Mouse (Mus musculus) right cerebral cortex, adult 18-20 months (tissue): ENCODE data around the gene Parp16.
A peak's percentile ranks its signal among the peaks of the same experiment; 100 is the strongest.
"Not testable (repeated sequence)": the region's sequence is repeated elsewhere in the genome, so short reads cannot be mapped to it uniquely, and the experiment has no call there.

Experiments used
- DNase-seq: peaks from one replicate; pipeline ENCODE4 v3.0.0; 2022; ENCODE audit warnings: mixed read lengths

The Parp16 gene

GRCm38 (mm10) chr9:65179817-65180624 is 15.1 kb upstream of the Parp16 start:
- no peak for DNase-seq

DNA sequence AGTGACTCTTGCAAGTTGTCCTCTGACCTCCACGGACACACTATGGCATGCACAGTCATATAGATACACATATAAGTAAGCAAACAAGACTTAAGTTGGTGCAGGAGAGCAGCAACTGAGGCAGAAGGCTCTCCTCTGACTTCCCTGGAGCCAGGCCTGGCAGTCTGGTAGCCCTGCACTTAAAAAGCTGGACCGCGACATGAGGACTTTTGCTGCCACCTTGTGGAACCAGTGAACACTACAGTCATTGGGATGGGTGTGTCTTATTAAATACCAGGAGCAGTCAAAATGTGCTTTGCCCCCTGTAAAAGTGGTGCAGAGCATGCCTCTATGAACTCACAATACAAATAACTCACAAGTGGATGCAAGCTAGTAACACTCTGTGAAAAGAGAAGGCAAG is 6.6 kb upstream of the Parp16 start:
- DNase-seq: peak; percentile 73

GRCm38 (mm10) chr9:65190306-65190705 is 4.8 kb upstream of the Parp16 start:
- DNase-seq: no peak

DNA sequence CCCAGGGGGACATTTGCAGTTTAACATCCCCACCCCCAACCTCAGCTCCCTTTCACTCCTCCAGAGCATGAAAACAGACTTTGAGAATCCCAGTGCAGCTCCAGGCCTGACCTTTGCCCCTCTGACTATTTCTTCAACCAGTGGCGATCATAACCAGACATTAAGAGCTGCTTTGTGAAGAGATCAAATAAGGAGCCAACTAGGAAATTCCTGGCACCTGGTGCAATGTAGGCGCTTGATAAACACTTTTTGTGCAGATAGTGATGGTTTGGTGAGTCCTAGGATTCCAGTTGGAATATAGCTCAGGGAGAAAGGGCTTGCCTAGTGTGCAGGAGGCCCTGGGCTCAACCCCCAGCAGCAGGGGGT is 3.8 kb upstream of the Parp16 start:
- no peak for DNase-seq

DNA sequence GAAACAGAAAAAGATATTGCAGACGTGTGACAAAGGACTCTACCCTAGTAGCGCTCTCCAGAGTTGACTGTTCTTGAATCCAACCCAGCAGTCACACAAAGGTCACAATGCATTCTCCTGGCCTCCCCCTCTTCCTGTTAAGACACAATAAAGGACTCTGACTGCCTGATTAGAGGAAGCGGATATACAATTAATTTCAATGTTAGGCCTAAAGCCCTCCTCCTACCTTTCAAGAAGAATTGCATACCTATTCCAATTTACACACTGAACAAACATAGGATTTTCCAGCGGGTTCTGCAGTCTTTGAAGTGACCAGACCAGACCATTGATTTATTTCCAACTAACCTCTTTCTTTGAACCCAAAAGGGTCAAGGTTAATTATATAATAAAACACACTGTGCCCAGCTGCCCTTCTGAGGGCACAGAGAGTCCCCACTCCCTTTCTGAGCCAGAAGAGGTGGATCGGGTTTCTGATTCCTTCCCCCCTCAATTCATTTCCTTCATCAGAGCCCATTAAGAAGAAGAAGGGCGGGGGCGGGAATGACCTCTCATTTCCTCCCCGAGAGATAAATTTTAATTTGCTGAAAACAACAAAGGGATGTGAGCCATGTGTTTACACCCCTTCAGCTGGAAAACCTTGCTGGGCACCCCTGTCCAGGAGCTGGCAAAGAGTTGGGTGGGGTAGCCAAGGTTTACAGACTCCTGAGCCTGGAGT is 3.2 kb upstream of the Parp16 start:
- DNase-seq: no peak

DNA sequence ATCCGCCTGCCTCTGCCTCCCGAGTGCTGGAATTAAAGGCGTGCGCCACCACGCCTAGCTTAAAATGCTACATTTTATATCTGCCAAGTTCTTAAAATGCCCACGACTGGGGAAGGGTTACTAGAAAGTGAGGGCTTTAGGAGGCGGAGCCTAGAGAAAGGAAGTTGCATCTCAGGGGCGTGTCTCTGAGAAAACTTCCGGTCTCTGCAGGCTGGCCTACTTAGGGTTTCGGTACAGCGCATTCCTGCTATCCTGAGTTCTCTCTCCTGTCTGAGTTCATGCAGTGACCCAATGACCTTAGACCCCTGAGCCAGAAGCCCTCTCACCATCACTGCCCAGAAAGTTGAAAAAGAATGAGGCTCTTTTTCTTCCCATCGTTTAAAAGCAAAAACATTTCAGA is 1.9 kb upstream of the Parp16 start:
- no peak for DNase-seq

DNA sequence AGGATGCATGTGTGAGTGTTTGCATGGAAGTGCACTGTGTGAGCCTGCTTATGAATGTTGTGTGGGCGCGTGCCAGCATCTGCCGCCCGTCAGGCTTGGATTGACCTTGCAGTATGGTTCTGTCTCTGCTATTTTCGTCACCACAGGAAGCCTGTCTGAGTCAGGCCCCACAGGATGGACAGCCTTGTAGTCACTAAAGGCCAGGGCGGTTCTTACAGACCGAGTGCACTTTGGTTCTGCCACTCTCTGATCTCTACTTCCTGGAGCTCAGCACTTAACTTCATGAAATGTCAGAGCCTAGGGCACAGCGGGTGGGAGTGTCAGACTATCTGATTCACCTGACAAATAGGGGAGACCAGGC is 448 bp downstream of the Parp16 start:
- DNase-seq: no peak

GRCm38 (mm10) chr9:65195982-65196737 is 1.0 kb downstream of the Parp16 start:
- no peak for DNase-seq

DNA sequence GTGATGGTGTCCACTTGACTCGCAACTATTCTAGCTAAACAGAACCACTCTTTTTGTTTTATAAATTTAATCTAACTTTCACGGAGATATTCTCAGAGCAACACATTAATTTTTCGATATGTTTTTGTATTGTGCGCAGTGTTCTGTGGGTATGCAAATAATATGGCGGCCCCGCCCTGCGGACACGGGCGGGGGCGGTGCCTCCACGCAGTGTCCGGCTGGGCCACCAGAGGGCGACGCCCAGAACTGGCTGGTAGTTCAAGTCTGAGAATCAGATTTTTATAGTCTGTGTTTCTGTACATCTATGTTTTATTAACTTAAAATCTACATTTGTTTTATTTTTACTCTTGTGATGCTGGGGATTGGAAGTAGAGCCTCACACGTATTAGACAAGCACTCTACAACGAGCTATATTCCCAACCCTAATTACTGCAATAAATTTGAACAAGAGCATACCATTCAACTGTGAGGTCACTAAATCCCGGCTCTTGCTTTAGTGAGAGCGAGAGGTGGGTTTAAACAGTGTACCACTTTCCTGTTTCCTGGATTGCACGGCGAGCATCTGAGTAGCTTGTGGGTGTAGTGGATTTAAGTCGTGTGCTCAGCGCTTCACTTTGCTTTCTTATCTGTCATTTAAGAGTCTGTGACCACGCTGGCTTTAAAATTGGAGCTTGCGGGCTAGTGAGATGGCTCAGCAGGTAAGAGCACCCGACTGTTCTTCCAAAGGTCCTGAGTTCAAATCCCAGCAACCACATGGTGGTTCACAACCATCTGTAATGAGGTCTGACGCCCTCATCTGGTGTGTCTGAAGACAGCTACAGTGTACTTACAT is 1.8 kb downstream of the Parp16 start:
- DNase-seq: peak; percentile 89

GRCm38 (mm10) chr9:65197826-65198225 is 2.7 kb downstream of the Parp16 start:
- no peak for DNase-seq

- no peak for DNase-seq
Observed at GRCm38 (mm10) chr9:65199723-65200122, 4.6 kb downstream of the Parp16 start.

- peak; percentile 40 for DNase-seq
Observed at GRCm38 (mm10) chr9:65200606-65201005, 5.5 kb downstream of the Parp16 start.

- no peak for DNase-seq
Observed at GRCm38 (mm10) chr9:65201021-65201380, 5.8 kb downstream of the Parp16 start.

- DNase-seq: peak; percentile 81
Observed at GRCm38 (mm10) chr9:65201381-65202164, 6.4 kb downstream of the Parp16 start.

- DNase-seq: no peak
Observed at GRCm38 (mm10) chr9:65202165-65202754, 7.1 kb downstream of the Parp16 start.

DNA sequence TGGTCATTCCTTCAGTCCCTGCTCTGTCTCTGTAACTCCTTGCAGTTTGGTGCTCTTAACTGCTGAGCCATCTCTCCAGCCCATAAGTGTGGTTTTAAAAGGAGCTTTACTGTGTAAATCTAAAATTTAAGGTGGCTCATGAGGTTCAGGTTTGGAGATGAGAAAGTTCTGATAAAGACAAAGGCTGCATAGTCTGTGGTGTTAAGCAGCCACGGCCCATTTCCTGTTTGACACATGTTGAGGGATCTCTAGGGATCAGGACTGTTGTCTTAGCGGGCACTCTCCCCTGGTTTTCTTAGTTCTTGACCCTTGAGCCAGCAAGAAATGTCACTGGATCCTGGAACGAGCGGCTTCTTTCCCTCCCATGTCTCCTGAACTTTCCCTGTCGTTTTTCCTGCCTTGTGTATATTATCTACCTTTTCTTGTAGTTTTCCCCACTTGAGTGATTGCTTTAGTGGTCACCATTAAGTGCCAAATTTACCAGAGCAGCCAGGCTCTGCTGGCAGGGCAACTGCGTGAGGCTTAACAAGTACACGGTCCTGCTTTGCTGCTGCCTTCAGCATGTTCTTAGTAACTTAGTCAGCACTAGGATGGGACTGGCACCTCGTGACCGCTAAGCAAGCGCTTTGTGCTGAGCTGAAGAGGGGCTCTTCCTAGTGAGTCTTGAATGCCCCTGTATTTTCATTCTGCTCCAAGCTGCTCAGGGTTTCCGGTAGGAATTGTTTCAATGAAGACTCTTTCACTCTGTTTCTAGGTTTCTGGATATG is 10.1 kb downstream of the Parp16 start:
- DNase-seq: no peak

DNA sequence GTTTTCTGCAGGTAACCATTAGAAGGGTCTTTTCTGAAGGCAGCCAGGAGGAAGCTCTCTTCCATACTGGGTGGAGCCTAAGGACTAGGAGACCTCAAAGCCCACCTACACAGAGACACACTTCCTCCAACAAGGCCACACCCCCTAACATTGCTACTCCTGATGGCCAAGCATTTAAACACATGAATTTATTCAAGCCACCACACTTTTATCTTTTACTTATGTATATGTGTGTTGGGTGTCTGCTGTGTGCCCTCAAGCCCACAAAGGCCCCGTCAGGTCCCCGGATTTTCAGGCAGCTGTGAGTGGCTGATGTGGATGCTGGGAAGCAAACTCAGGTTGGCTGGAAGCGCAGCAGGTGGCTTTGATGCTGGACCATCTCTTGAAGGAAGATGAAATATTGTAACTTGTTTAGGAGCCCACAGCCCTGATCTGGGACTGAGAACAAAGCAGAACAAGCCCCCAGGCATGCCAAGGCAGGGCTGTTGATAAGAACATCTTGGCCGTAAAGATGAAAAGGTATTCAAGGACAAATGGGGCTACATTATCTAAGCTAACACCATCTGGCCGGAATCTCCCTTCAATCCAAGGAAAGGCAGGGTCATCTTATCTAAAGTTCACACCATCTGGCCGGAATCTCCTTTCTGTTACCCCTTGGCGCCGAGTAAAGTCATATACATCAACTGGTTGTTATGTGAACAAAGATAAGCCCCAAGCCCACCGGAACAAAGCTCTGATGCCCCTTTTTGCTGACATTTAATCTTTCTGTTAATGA is 12.1 kb downstream of the Parp16 start:
- not testable (repeated sequence) for DNase-seq

GRCm38 (mm10) chr9:65208293-65209179 is 13.4 kb downstream of the Parp16 start:
- DNase-seq: no peak

DNA sequence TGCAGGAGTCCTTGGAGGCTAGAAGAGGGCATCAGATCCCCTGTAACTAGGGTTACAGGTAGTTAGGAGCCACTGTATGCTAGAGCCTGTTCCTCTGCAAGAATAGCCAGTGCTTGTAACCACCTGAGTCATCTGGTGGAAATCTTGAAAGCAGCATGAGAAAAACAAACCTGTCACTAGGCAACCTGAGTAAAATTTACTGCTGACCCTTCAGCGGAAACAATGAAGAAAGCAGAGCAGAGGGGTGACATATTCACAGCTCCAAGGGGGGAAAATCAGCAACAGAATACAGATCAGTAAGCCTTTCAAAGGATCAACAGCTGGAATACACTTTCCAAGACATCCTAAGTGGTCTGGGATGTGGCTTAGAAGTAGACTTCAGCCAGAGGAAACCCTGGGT is 16.4 kb downstream of the Parp16 start:
- DNase-seq: no peak
